Mouse (Mus musculus) frontal cortex, postnatal 10 days (tissue): ENCODE data around the gene Rit1.
"Not testable (repeated sequence)": the region's sequence is repeated elsewhere in the genome, so short reads cannot be mapped to it uniquely, and the experiment has no call there.

ENCODE experiments used
- DNase-seq, 2 experiments: peaks; one replicate each; pipeline ENCODE4 v3.0.0; 2022; ENCODE audit warnings: low spot score in 2 of 2, mixed read lengths in 1 of 2

Gene Rit1

DNA sequence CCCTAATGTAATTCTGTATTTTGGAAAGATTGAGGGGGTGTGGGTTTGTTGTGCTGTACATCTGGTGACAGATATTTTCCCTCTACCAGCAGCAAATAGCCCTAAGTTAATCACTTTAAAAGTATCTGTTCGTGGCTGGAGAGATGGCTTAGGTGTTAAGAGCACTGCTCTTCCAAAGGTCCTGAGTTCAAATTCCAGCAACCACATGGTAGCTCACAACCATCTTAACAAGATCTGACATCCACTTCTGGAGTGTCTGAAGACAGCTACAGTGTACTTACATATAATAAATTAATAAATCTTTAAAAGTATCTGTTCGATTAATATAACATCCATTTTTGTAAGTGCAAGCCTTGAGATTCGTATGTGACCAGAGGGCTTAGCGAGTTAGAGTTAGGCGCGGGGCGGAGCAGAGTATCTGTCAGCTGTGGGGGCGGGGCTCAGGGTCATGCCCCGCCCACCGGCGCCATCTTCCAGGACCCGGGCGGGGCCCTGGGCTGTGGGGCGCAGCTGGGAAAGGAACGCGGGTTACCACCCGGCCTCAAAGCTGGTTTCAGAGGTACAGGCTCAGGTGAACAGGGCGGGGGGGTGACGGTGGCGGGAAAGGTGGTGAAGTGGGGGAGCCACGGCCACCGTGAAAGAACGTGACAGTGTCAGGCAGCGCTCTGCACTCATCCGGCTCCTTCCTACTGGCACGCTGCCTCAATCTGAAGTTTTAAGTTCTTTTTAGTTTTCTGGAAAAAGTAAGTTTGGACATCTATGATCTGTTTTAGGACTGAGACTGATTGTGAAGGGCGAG is at the start of gene Rit1:
TSS of gene Rit1 (plus strand) at position 440 of the 799 bp plus-strand sequence.
- peak; percentile 68 to 76 for DNase-seq

DNA sequence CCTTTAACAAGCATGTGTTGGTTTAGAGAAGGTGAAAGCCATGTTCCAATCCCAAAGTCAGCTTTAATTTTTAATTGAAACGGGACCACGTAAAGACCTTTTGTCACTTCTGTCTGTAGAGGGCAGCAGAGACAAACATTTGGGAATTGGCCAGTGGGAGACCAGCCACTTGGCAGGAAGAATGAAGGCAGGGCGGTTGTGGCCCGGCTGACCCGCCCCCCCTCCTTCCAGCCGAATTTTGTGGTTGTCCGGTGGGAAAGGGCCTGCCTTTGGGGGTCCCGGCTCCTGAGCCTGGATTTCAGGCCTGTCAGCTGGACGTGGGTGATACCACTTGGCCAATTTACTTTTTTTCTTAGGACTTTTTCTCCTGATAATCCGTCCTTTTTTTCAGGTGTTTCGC is 39.2 kb upstream of the Rit1 start:
- DNase-seq: peak in 1 of 2 experiments; percentile 46

DNA sequence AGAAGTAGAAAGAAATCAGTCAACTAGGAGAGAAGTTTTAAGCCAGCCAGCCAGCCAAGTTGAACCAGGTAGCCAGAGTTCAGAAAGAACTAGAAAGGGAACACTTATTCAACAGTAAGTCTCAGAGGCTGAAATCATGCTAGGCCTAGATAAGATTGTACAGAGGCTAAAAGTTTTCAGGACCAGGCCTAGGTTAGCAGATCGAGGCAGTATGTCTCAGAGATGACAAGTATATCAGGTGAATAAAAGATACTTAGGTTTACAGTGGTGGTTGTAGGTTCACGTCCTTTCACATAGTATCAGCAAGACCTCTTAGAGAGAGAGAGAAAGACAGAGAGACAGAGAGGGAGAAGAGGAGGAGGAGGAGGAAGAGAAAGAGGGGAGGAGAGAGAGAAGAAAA is 32.8 kb upstream of the Rit1 start:
- DNase-seq: no peak

DNA sequence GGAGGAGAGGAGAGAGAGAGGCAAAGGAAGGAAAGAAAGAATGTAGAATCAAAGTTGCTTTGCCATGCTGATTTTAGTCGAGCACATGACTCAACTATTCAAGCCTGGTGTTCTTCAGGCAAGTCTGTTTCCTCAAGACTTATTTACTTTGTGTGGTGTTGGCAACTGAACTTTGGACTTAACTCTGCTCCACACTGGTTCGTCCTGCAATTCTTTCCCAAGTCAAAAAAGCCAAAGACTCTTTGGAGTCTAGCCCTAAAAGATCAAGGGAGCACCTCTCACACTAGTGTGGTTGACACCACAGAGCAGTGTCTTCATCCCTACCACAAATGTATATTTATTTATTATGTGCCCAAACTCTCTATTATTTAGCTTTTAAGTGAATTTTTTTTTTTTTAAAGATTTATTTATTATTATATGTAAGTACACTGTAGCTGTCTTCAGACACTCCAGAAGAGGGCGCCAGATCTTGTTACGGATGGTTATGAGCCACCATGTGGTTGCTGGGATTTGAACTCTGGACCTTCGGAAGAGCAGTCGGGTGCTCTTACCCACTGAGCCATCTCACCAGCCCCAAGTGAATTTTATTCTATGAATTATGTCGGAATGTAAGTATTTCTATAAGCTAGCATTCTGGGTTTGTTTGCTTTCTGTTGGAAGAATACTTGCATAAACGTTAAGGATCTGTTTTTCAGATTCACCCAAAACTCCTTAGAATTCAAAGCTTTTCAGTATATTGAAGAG is 32.2 kb upstream of the Rit1 start:
- DNase-seq: no peak

GRCm38 (mm10) chr3:88684980-88685941 is 31.4 kb upstream of the Rit1 start, which contains the start of gene Khdc4:
Gene Khdc4 (plus strand): TSS chr3:88685803.
- peak; percentile 96 for DNase-seq

- peak; percentile 25 to 47 for DNase-seq
These were observed 30.6 kb upstream of the Rit1 start for GRCm38 (mm10) chr3:88685958-88686451.

- no peak for DNase-seq
These were observed 29.7 kb upstream of the Rit1 start for GRCm38 (mm10) chr3:88686734-88687611.

GRCm38 (mm10) chr3:88689079-88689478 is 27.6 kb upstream of the Rit1 start:
- DNase-seq: no peak

- no peak for DNase-seq
These were observed 21.1 kb upstream of the Rit1 start for GRCm38 (mm10) chr3:88695545-88695944.

- no peak for DNase-seq
These were observed 18.6 kb upstream of the Rit1 start for GRCm38 (mm10) chr3:88698051-88698450.

DNA sequence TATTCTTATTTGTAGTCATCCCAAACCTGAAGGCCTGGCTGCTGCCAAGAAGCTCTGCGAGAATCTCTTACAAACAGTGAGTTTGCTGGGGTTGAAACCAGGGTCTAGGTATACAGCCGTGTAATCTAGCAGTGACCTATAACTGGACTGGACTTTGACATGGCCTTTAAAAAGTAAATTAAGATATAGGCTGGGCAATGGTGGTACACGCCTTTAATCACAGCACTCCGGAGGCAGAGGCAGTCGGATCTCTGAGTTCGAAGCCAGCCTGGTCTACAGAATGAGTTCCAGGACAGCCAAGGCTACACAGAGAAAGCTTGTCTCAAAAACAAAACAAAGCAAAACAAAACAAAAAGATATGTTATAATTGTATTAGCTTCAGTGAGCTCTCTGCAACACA is 17.8 kb upstream of the Rit1 start:
- no peak for DNase-seq

DNA sequence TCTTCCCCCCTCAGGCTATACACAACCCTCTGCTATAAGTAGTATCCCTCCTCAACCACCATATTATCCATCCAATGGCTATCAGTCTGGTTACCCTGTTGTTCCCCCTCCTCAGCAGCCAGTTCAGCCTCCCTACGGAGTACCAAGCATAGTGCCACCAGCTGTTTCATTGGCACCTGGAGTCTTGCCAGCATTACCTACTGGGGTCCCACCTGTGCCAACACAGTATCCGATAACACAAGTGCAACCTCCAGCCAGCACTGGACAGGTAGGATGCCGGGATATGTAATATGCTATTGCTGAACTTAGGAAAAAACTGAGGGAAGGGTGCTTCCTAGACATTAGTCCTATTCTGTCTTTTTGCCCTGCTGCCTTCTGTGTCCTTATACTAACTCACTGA is 16.4 kb upstream of the Rit1 start:
- no peak for DNase-seq

DNA sequence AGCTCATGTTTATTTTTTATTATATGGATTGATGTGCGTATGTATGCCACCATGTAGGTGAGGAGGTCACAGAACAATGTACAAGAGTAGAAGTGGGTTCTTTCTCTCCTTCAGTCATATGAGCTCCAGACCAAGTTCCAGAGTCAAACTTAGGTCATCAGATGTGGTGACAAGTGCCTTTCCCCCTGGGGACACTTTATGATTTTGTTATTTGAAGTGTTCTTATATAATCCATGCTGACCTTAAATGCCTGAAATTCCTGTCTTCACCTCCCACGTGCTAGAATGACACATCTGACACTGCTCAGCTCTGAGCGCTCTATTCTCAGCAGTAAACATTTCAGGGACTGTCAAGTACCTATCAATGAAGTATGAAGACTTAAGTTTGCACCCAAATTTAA is 15.4 kb upstream of the Rit1 start:
- no peak for DNase-seq

GRCm38 (mm10) chr3:88713709-88714108 is 2.9 kb upstream of the Rit1 start:
- no peak for DNase-seq

DNA sequence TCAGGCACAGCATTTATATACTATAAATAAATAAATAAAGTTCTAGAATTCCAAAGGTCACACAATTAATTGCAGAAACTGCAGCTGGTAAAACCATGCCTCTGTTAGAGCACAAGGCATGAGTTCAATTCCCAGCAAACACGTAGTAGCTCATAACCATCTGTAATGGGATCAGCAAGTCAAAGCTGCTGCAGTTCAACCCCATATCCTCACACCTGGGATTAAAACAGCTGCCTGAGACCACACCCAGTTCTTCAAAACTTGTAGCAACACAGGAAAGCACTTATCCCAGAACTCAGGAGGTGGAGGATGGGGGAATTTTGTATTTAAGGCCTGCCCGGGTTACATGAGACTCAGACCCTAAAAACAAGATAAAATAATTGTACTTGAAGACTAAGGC is 1.9 kb upstream of the Rit1 start:
- no peak for DNase-seq

DNA sequence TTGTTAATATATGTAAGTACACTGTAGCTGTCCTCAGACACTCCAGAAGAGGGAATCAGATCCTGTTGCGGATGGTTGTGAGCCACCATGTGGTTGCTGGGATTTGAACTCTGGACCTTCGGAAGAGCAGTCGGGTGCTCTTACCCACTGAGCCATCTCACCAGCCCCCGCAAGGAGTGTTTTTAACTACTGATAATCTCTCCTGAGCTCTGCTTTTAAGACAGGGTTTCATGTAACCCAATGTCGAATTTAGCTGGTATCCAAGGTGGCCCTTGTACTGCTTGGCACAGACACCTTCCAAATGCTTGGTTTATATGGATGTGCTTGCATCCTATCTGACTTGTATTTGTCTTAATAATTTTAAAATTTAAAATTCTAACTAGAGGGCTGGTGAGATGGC is 922 bp upstream of the Rit1 start:
- not testable (repeated sequence) for DNase-seq

GRCm38 (mm10) chr3:88717198-88717798 is 660 bp downstream of the Rit1 start:
- peak; percentile 28 to 33 for DNase-seq

DNA sequence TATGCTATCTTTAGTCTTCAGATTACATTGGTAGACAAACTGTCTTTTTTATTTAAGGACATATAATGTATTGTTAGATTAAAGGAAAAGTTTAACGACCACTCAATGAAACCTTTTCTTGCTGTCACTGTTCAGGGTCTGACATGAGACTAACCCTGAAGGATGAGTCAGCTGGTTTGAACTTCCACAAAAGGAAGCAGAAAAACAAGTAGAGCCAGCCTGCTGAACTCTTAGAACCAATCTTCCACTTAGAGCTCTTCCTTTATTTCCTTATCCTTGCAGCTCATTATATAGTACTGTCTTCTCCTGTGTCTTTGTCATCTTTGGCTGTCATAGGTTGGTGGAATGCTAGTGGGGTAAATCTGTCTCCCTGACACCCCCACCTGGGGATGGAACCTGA is 1.2 kb downstream of the Rit1 start:
- DNase-seq: no peak

- DNase-seq: no peak
These were observed 2.5 kb downstream of the Rit1 start for GRCm38 (mm10) chr3:88719098-88719497.

GRCm38 (mm10) chr3:88736556-88736955 is 19.9 kb downstream of the Rit1 start:
- no peak for DNase-seq
